Mouse (Mus musculus) CH12.LX (cell line): ENCODE data around the gene Adarb1. TPM values are rescaled to one million over a fixed set of nuclear protein-coding genes. Genes with fewer than 3 reads are reported as not detected.

Source experiments
- DNase-seq: peaks from one replicate; pipeline ENCODE4 v3.0.0-alpha.2; 2013; ENCODE audit errors: extremely low read depth
- H3K27ac ChIP-seq: 2 replicates; pipeline ENCODE4 v1.5.1; 2012; ENCODE audit warnings: low read depth, mild to moderate bottlenecking, control low read depth, moderate library complexity; ENCODE audit not compliant: insufficient read depth
- H3K27me3 ChIP-seq: replicated peaks from 2 replicates; pipeline ENCODE3; 2012; ENCODE audit warnings: inconsistent platforms
- H3K36me3 ChIP-seq, 2 experiments: replicated peaks in 1 of 2; 2 replicates each; pipeline versions ENCODE3 to v1.6.1; 2012; ENCODE audit warnings: inconsistent platforms in 1 of 2, low read length in 1 of 2, mild to moderate bottlenecking in 1 of 2, mixed read lengths in 1 of 2, moderate library complexity in 1 of 2; ENCODE audit not compliant: control insufficient read depth in 1 of 2, insufficient read depth in 1 of 2
- H3K4me1 ChIP-seq, 2 experiments: 2 replicates each; pipeline ENCODE4 v1.6.1; 2012; ENCODE audit warnings: inconsistent platforms in 1 of 2, moderate library complexity in 1 of 2; ENCODE audit not compliant: insufficient read depth in 2 of 2, control insufficient read depth in 1 of 2
- H3K4me2 ChIP-seq: 2 replicates; pipeline ENCODE4 v1.6.1; 2012; ENCODE audit warnings: low read depth, mild to moderate bottlenecking, control low read depth; ENCODE audit not compliant: poor library complexity, insufficient read depth, severe bottlenecking
- H3K4me3 ChIP-seq, 3 experiments: fragments of 150-350 bp in 1 of 3; sonication (generic) in 1 of 3; replicated peaks in 1 of 3; 2 replicates each; pipeline versions ENCODE3 to v1.5.1; 2011 to 2012; ENCODE audit warnings: low read depth in 2 of 3, low read length in 2 of 3, mild to moderate bottlenecking in 2 of 3, moderate library complexity in 2 of 3, control low read depth in 1 of 3, improper control_type of control experiment in 1 of 3, inconsistent platforms in 1 of 3, mixed read lengths in 1 of 3; ENCODE audit not compliant: poor library complexity in 1 of 3
- H3K79me2 ChIP-seq: replicated peaks from 2 replicates; pipeline ENCODE4 v1.6.1; 2012; ENCODE audit warnings: mild to moderate bottlenecking, moderate library complexity; ENCODE audit not compliant: control insufficient read depth, poor library complexity, insufficient read depth, severe bottlenecking; ENCODE audit errors: extremely low read depth
- H3K9ac ChIP-seq: 2 replicates; pipeline ENCODE4 v1.6.1; 2012; ENCODE audit warnings: low read depth, mild to moderate bottlenecking, control low read depth, moderate library complexity; ENCODE audit not compliant: insufficient read depth
- H3K9me3 ChIP-seq: replicated peaks from 2 replicates; pipeline ENCODE3; 2012; ENCODE audit warnings: low read length, inconsistent platforms, mixed read lengths
- EP300 ChIP-seq: IDR thresholded peaks from 2 replicates; pipeline ENCODE4 v1.6.1; 2011; ENCODE audit warnings: low read length, improper control_type of control experiment
- ETS1 ChIP-seq: conservative IDR thresholded peaks from 2 replicates; pipeline ENCODE4 v1.6.1; 2012; ENCODE audit warnings: low read depth, mild to moderate bottlenecking, inconsistent platforms, low read length, improper control_type of control experiment, moderate library complexity
- HCFC1 ChIP-seq: IDR thresholded peaks from 2 replicates; pipeline ENCODE4 v1.6.1; 2012; ENCODE audit warnings: low read depth, mild to moderate bottlenecking, inconsistent platforms, low read length, improper control_type of control experiment
- MAX ChIP-seq: IDR thresholded peaks from 2 replicates; pipeline ENCODE4 v1.6.1; 2011; ENCODE audit warnings: low read length, improper control_type of control experiment
- MAZ ChIP-seq: IDR thresholded peaks from 2 replicates; pipeline ENCODE4 v1.6.1; 2012; ENCODE audit warnings: low read depth, mild to moderate bottlenecking, inconsistent platforms, low read length, improper control_type of control experiment, moderate library complexity
- MXI1 ChIP-seq: IDR thresholded peaks from 2 replicates; pipeline ENCODE4 v1.6.1; 2011; ENCODE audit warnings: mild to moderate bottlenecking, low read depth, low read length, improper control_type of control experiment
- RCOR1 ChIP-seq: conservative IDR thresholded peaks from 2 replicates; pipeline ENCODE4 v1.6.1; 2012; ENCODE audit warnings: low read depth, mild to moderate bottlenecking, inconsistent platforms, low read length, improper control_type of control experiment
- SIN3A ChIP-seq: IDR thresholded peaks from 2 replicates; pipeline ENCODE4 v1.6.1; 2012; ENCODE audit warnings: low read length, improper control_type of control experiment, inconsistent platforms
- TCF12 ChIP-seq: IDR thresholded peaks from 2 replicates; pipeline ENCODE4 v1.6.1; 2014; ENCODE audit warnings: low read depth, mild to moderate bottlenecking, inconsistent platforms, low read length, improper control_type of control experiment
- UBTF ChIP-seq: IDR thresholded peaks from 2 replicates; pipeline ENCODE4 v1.6.1; 2012; ENCODE audit warnings: low read depth, mild to moderate bottlenecking, inconsistent platforms, low read length, improper control_type of control experiment, moderate library complexity
- USF1 ChIP-seq: IDR thresholded peaks from 2 replicates; pipeline ENCODE4 v1.6.1; 2014; ENCODE audit warnings: low read depth, mild to moderate bottlenecking, inconsistent platforms, low read length, improper control_type of control experiment
- ZNF384 ChIP-seq: IDR thresholded peaks from 2 replicates; pipeline ENCODE4 v1.6.1; 2012; ENCODE audit warnings: low read depth, low read length, improper control_type of control experiment, inconsistent platforms
- dilution Hi-C: fragments of 300-500 bp; cut with MboI; formaldehyde crosslinking; loops from 2 replicates; pipeline ENCODE4 v1.14.3; 2020; ENCODE audit warnings: low sequenced_read_pairs; ENCODE audit not compliant: extremely low pct_unique_long_range_greater_than_20kb, extremely low pct_ligation_motif_present
- in situ Hi-C: fragments of 300-500 bp; cut with MboI; formaldehyde crosslinking; loops from 3 replicates; pipeline ENCODE4 v1.14.3; 2019; ENCODE audit warnings: low sequenced_read_pairs, low pct_ligation_motif_present, low pct_unique_long_range_greater_than_20kb, mixed read lengths
- polyA plus RNA-seq: library from polyadenylated mRNA; unstranded; fragments of >175 nt; gene quantifications from 2 replicates; pipeline ENCODE4 v1.2.1, GENCODE M21; 2012; ENCODE audit warnings: low read depth; ENCODE audit not compliant: insufficient read length
- total RNA-seq, 2 experiments: library from RNA; depleted of rRNA; stranded (reverse); fragments of 300-350 nt in 1 of 2; fragments of >200 nt in 1 of 2; gene quantifications; 2 replicates each; pipeline ENCODE4 v1.2.3; 2012 to 2014

Gene Adarb1
- total and polyA plus RNA-seq, 3 experiments, result 1.7 to 3.5 (median 2.4) TPM

- Histone ChIP-seq H3K9ac (no peak overlapping the region), H3K27me3 (peaks cover 22% of the 10 kb centered on the region), H3K4me3 (no peak overlapping the region), H3K9me3 (peaks cover 27% of the 10 kb centered on the region), H3K27ac (no peak overlapping the region), H3K4me2 (no peak overlapping the region), H3K79me2 (no peaks in the 10 kb centered on the region), H3K4me1 (peaks cover 5 to 18% of the 10 kb centered on the region in 2 experiments; a peak in 3 of 4 replicates), H3K36me3 (no peaks in the 10 kb centered on the region)
- dilution Hi-C loops, result no loop called here
- in situ Hi-C loops, result no loop called here
- TF ChIP-seq ZNF384 (no peak), EP300 (no peak), USF1 (no peak), MAZ (no peak), HCFC1 (no peak), TCF12 (no peak), RCOR1 (no peak), ETS1 (no peak), MXI1 (no peak)
- no peak for DNase-seq
Observed at GRCm38 (mm10) chr10:77420190-77420589, 2.1 kb upstream of the Adarb1 start.

- H3K9me3 ChIP-seq, result peaks cover 27% of the 10 kb centered on the region
- no peaks in the 10 kb centered on the region for H3K79me2 ChIP-seq
- H3K27me3 ChIP-seq, result peaks cover 21% of the 10 kb centered on the region
- TF ChIP-seq MAX (no peak), MAZ (no peak), UBTF (peak; percentile 35; the same call in 1 of the 2 replicates), SIN3A (no peak)
- peak overlapping the region; percentile 49 to 68 (median 66) for H3K4me3 ChIP-seq
- in situ Hi-C loops (no loop called here), dilution Hi-C loops (no loop called here)
- peak overlapping the region; percentile 11; the same call in 1 of the 2 replicates for H3K9ac ChIP-seq
- H3K4me2 ChIP-seq, result peak overlapping the region; percentile 91
- H3K36me3 ChIP-seq, result no peaks in the 10 kb centered on the region
- no peak for DNase-seq
- H3K4me1 ChIP-seq, result peaks cover 5 to 18% of the 10 kb centered on the region in 2 experiments; a peak in 3 of 4 replicates
- H3K27ac ChIP-seq, result no peak overlapping the region
Observed at GRCm38 (mm10) chr10:77417240-77418102, 599 bp downstream of the Adarb1 start.
